Mouse (Mus musculus) ES-Bruce4 (cell line): Measurements from ENCODE around the gene Fam19a4. TPM values are rescaled to one million over a fixed set of nuclear protein-coding genes. Genes with fewer than 3 reads are reported as not detected.
"Not testable (repeated sequence)": the region's sequence is repeated elsewhere in the genome, so short reads cannot be mapped to it uniquely, and the experiment has no call there.

Experiments used
- H3K27ac ChIP-seq: 2 replicates; pipeline ENCODE4 v1.5.1; 2012; ENCODE audit warnings: low read length, inconsistent platforms; ENCODE audit not compliant: insufficient read depth
- H3K27me3 ChIP-seq: 2 replicates; pipeline ENCODE4 v1.6.1; 2012; ENCODE audit warnings: mild to moderate bottlenecking, low read length, inconsistent platforms; ENCODE audit not compliant: control insufficient read depth, poor library complexity, insufficient read depth, severe bottlenecking
- H3K36me3 ChIP-seq: 2 replicates; pipeline ENCODE4 v1.6.1; 2012; ENCODE audit warnings: inconsistent platforms, mild to moderate bottlenecking, low read length, moderate library complexity; ENCODE audit not compliant: control insufficient read depth, poor library complexity, insufficient read depth, severe bottlenecking
- H3K4me1 ChIP-seq: one replicate; pipeline ENCODE4 v1.8.1; 2011; ENCODE audit warnings: low read length; ENCODE audit not compliant: control insufficient read depth, insufficient read depth
- H3K4me3 ChIP-seq: 2 replicates; pipeline ENCODE4 v1.5.1; 2011; ENCODE audit warnings: low read depth, mild to moderate bottlenecking, low read length
- H3K9ac ChIP-seq: 2 replicates; pipeline ENCODE4 v1.6.1; 2012; ENCODE audit warnings: low read depth, mild to moderate bottlenecking, inconsistent platforms; ENCODE audit not compliant: poor library complexity, severe bottlenecking
- H3K9me3 ChIP-seq: replicated peaks from 2 replicates; pipeline ENCODE4 v1.6.1; 2012; ENCODE audit warnings: mild to moderate bottlenecking, low read length, inconsistent platforms; ENCODE audit not compliant: control insufficient read depth, poor library complexity, insufficient read depth, severe bottlenecking
- CTCF ChIP-seq: IDR thresholded peaks from one replicate; pipeline ENCODE4 v1.8.1; 2011; ENCODE audit warnings: low read depth, low read length
- EP300 ChIP-seq: IDR thresholded peaks from 2 replicates; pipeline ENCODE4 v1.6.1; 2011; ENCODE audit warnings: low read depth, low read length; ENCODE audit not compliant: insufficient read depth
- POLR2A ChIP-seq: IDR thresholded peaks from one replicate; pipeline ENCODE4 v1.8.1; 2011; ENCODE audit warnings: low read length; ENCODE audit not compliant: insufficient read depth
- polyA plus RNA-seq: library from polyadenylated mRNA; stranded (reverse); fragments of >200 nt; gene quantifications from 2 replicates; pipeline ENCODE4 v1.2.4, GENCODE M21; 2011; ENCODE audit warnings: low read depth; ENCODE audit not compliant: missing spikeins, insufficient read depth, insufficient read length

Fam19a4 gene
- polyA plus RNA-seq, 1 experiment, result not detected

DNA sequence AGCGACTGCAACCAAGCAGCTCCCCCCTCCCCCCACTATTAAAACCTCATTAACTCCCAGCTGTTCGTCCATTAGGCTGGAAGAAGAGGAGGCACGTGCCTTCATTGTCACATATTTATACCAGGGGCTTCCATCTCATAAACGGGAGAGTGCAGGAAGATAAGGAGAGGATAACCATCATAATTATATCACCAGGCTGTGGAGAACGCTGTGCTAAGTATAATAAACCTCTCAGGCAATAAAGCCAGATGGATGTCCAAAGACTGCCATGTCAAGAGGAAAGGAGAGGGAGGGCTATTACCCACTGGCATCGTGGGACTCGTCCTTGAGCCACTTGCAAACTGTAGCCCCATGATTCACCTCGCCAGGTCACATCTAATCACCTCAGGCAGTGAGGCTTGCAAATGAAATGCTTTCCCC, 151.1 kb downstream of the Fam19a4 start:
- H3K9ac ChIP-seq, result no peak overlapping the region
- H3K27me3 ChIP-seq, result no peaks in the 10 kb centered on the region
- H3K36me3 ChIP-seq, result no peaks in the 10 kb centered on the region
- no peaks in the 10 kb centered on the region for H3K9me3 ChIP-seq
- no peaks in the 10 kb centered on the region for H3K4me1 ChIP-seq
- H3K4me3 ChIP-seq, result no peak overlapping the region
- TF ChIP-seq CTCF, result no peak
- TF ChIP-seq EP300, result no peak
- no peak for TF ChIP-seq POLR2A
- no peak overlapping the region for H3K27ac ChIP-seq

DNA sequence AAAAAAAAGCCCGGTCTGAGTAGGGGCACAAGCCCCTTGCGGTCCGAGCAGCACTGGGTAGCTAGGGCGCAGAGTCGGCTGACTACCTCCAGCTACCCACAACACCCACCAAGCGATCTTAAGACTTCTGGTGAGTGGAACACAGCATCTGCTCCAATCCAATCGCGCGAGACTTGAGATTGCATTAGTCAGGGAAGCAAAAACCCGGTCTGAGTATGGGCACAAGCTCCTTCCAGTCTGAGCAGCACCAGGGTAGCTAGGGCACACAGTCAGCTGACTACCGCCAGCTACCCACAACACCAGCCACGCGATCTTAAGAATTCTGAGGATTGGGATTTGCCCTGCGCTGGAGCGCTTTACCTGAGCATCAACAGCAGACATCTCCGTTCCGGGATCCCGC, 183.1 kb downstream of the Fam19a4 start:
- H3K9me3 ChIP-seq, H3K27ac ChIP-seq, H3K4me1 ChIP-seq, H3K27me3 ChIP-seq, H3K36me3 ChIP-seq: not testable (repeated sequence)
- H3K4me3 ChIP-seq, result peak overlapping the region; percentile 63
- H3K9ac ChIP-seq, result peak overlapping the region; percentile 29

DNA sequence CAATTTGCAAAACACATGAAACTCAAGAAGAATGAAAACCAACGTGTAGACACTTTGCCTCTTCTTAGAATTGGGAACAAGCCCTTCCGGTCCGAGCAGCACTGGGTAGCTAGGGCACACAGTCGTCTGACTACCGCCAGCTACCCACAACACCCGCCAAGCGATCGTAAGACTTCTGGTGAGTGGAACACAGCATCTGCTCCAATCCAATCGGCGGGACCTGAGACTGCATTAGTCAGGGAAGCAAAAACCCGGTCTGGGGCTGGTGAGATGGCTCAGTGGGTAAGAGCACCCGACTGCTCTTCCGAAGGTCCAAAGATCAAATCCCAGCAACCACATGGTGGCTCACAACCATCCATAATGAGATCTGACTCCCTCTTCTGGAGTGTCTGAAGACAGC, 183.6 kb downstream of the Fam19a4 start:
- not testable (repeated sequence) for H3K36me3 ChIP-seq, H3K27me3 ChIP-seq, H3K27ac ChIP-seq, H3K9me3 ChIP-seq, H3K4me1 ChIP-seq
- H3K4me3 ChIP-seq, result peak overlapping the region; percentile 15; the same call in 1 of the 2 replicates
- H3K9ac ChIP-seq, result 0 out of 2 replicates have a peak overlapping the region, but pooled peaks have one; percentile 29

- Histone ChIP-seq H3K4me3 (no peak overlapping the region), H3K27ac (no peak overlapping the region), H3K9ac (no peak overlapping the region), H3K4me1 (no peaks in the 10 kb centered on the region), H3K36me3 (no peaks in the 10 kb centered on the region), H3K27me3 (no peaks in the 10 kb centered on the region), H3K9me3 (no peaks in the 10 kb centered on the region)
- TF ChIP-seq EP300, result no peak
- TF ChIP-seq POLR2A, result no peak
- no peak for TF ChIP-seq CTCF
Observed at GRCm38 (mm10) chr6:96853065-96853464, 207.1 kb downstream of the Fam19a4 start.

GRCm38 (mm10) chr6:96843944-96844343, 216.3 kb downstream of the Fam19a4 start:
- Histone ChIP-seq H3K9ac (no peak overlapping the region), H3K9me3 (no peaks in the 10 kb centered on the region), H3K27me3 (no peaks in the 10 kb centered on the region), H3K4me3 (no peak overlapping the region), H3K36me3 (no peaks in the 10 kb centered on the region), H3K27ac (no peak overlapping the region), H3K4me1 (no peaks in the 10 kb centered on the region)
- peak; percentile 2 for TF ChIP-seq CTCF
- no peak for TF ChIP-seq POLR2A

DNA sequence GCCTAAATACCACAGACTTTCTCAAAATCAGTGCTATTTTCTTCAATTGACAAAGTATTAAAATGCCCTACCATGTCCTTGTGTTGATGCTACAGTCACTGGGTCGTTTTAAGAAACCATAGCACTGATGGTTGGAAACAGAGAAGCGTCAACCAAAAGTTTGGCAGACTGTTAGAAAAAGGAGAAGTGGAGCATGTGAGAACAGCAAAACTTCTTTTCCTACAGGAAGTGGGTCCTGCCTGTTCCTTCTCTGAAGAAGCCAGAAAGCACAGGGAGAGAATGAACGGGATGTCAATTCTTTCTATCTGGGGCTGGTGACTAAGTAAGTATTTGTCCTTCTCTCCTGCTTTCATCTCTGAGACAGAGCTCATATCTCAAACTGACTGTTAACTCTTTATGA, 219.6 kb downstream of the Fam19a4 start:
- no peaks in the 10 kb centered on the region for H3K4me1 ChIP-seq
- H3K4me3 ChIP-seq, result no peak overlapping the region
- no peaks in the 10 kb centered on the region for H3K9me3 ChIP-seq
- H3K9ac ChIP-seq, result no peak overlapping the region
- H3K27me3 ChIP-seq, result no peaks in the 10 kb centered on the region
- no peaks in the 10 kb centered on the region for H3K36me3 ChIP-seq
- H3K27ac ChIP-seq, result no peak overlapping the region
- TF ChIP-seq POLR2A (no peak), EP300 (no peak), CTCF (no peak)

DNA sequence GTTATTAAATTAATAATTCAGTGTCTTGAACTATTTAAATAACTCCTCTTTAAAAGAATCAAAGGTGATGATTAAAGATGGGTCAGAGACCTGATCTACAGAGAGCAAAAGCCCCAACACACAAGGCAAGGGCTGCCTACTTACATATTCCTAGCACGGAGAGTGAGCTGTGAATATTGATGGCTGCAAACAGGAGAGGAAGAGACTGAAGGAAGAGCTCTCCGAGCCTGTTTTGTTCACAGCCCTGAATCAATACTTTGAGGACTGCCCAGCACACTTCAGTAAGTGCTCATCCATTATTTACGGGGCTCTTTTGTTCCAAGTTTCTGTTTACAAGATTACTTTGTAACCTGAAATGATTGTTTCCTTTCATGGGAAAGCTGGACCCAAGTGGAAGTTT, 233.6 kb downstream of the Fam19a4 start:
- H3K9ac ChIP-seq, result no peak overlapping the region
- H3K9me3 ChIP-seq, result no peaks in the 10 kb centered on the region
- H3K36me3 ChIP-seq, result no peaks in the 10 kb centered on the region
- TF ChIP-seq EP300 (no peak), POLR2A (no peak), CTCF (no peak)
- no peaks in the 10 kb centered on the region for H3K27me3 ChIP-seq
- H3K4me3 ChIP-seq, result no peak overlapping the region
- H3K4me1 ChIP-seq, result no peaks in the 10 kb centered on the region
- no peak overlapping the region for H3K27ac ChIP-seq
